12 mouse cellular contexts compared by ENCODE assay signal in genomic region chr11:121804258-121805027, GRCm38 (mm10). TPM values are rescaled to one million over a fixed set of nuclear protein-coding genes. Genes with fewer than 3 reads are reported as not detected.
A peak's percentile ranks its signal among the peaks of the same experiment; 100 is the strongest.
DNase-seq lines count a peak whose midpoint lies in the region; ATAC-seq and TF ChIP-seq lines count a peak whose summit lies in the region.
"Had no signal": no experiment of that assay in that cellular context is flagged by ENCODE, and none has a peak within 500 bp of the region (broad histone marks: within the 10 kb centered on the region; RNA-seq: fewer than 3 reads in every experiment).

No protein-coding gene starts in this region.

- H3K9ac ChIP-seq in lung, postnatal 0 days (replicated peaks; ENCODE audit: low read depth): no peak overlapping the region
- H3K9ac ChIP-seq: hindbrain, embryonic 12.5 days; limb, embryonic 12.5 days had no signal

- peak; percentile 43 for DNase-seq in lung, postnatal 0 days (ENCODE audit: low spot score)
- DNase-seq in lung, adult 2 months: no peak
- DNase-seq in adrenal gland, postnatal 10 days: peak; percentile 41
- DNase-seq in ovary, postnatal 36 days (ENCODE audit: low spot score): no peak
- DNase-seq in gastrocnemius, adult 18-20 months (ENCODE audit: low spot score): no peak
- DNase-seq: right cerebral cortex, postnatal 4 days had no signal

- H3K36me3 ChIP-seq in lung, postnatal 0 days (ENCODE audit: insufficient read depth, low read length): no peaks in the 10 kb centered on the region
- H3K36me3 ChIP-seq: hindbrain, embryonic 12.5 days; limb, embryonic 12.5 days had no signal

- H3K4me1 ChIP-seq in lung, postnatal 0 days (ENCODE audit: insufficient read depth, low read depth, low read length): 0 out of 2 replicates have a peak, but pooled peaks cover 3% of the 10 kb centered on the region
- H3K4me1 ChIP-seq in lung, adult 2 months (ENCODE audit: control insufficient read depth, insufficient read depth, low read length): no peaks in the 10 kb centered on the region
- H3K4me1 ChIP-seq: hindbrain, embryonic 12.5 days; limb, embryonic 12.5 days had no signal

- no peaks in the 10 kb centered on the region for H3K27me3 ChIP-seq in lung, postnatal 0 days (replicated peaks; ENCODE audit: insufficient read depth, low read length)
- H3K27me3 ChIP-seq: hindbrain, embryonic 12.5 days; limb, embryonic 12.5 days had no signal

- TF ChIP-seq CTCF in lung, postnatal 0 days (IDR thresholded peaks at IDR 0.05): no peak
- no peak for TF ChIP-seq CTCF in lung, adult 2 months (IDR thresholded peaks at IDR 0.05; ENCODE audit: insufficient read depth, low read length)

- H3K9me3 ChIP-seq in lung, postnatal 0 days (ENCODE audit: low read length): no peaks in the 10 kb centered on the region
- H3K9me3 ChIP-seq: hindbrain, embryonic 12.5 days; limb, embryonic 12.5 days had no signal

- no peak for TF ChIP-seq POLR2A in lung, adult 2 months (IDR thresholded peaks at IDR 0.05; ENCODE audit: borderline replicate concordance, extremely low read depth, low read depth, low read length)

- no peak for ATAC-seq in lung, postnatal 0 days
- peak; percentile 65 to 77 for ATAC-seq in hematopoietic stem cell, adult 5-6 weeks (replicated peaks in 1 of 2; ENCODE audit: insufficient read depth in 1 of 2, low FRiP score in 2 of 2, low TSS enrichment in 1 of 2, low read depth in 1 of 2, poor library complexity in 2 of 2, severe bottlenecking in 2 of 2)
- ATAC-seq in erythroblast, adult 5-6 weeks (replicated peaks; ENCODE audit: low FRiP score, poor library complexity, severe bottlenecking): no peak
- ATAC-seq: forebrain, embryonic 14.5 days had no signal

- no peak overlapping the region for H3K4me2 ChIP-seq in lung, postnatal 0 days (replicated peaks; ENCODE audit: low read depth, low read length)
- H3K4me2 ChIP-seq: hindbrain, embryonic 12.5 days; limb, embryonic 12.5 days had no signal

- H3K4me3 ChIP-seq in lung, postnatal 0 days (ENCODE audit: low read depth, low read length): no peak overlapping the region
- H3K4me3 ChIP-seq in lung, adult 2 months (replicated peaks; ENCODE audit: extremely low read depth, low read depth, low read length): no peak overlapping the region
- H3K4me3 ChIP-seq: hindbrain, embryonic 12.5 days; limb, embryonic 12.5 days had no signal

- no peak for TF ChIP-seq EP300 in lung, postnatal 0 days (IDR thresholded peaks at IDR 0.05)

- 77% methylated on average over 5 of the region's 5 CpGs for WGBS in lung, postnatal 0 days
- 51% methylated on average over 5 of the region's 5 CpGs for WGBS in lung, adult 2 months

- H3K27ac ChIP-seq in lung, postnatal 0 days (ENCODE audit: low read length): no peak overlapping the region
- H3K27ac ChIP-seq: hindbrain, embryonic 12.5 days; limb, embryonic 12.5 days had no signal

RNA-seq across cellular contexts. Expression of gene Ptchd3, which starts 25.6 kb away (rescaled TPM):
- polyA plus RNA-seq in lung, postnatal 0 days (2015; fragmentation: Nextera tagmentation; extraction: Ambion mirVana): 0.06 TPM in 1 of 2 replicates, not detected in the other
- 0.05 TPM in 1 of 2 replicates, not detected in the other for polyA plus RNA-seq in lung, adult 2 months (2012; rRNA removed)
- total RNA-seq in adrenal gland, postnatal 10 days (2021): not detected
- not detected in 2 replicates for total RNA-seq in hematopoietic stem cell, adult 5-6 weeks (2017)
- total RNA-seq in erythroblast, adult 5-6 weeks (2015; ENCODE audit: low replicate concordance): not detected in 2 replicates
- total RNA-seq in erythroblast, adult 5-6 weeks (2017; ENCODE audit: low replicate concordance): not detected in 2 replicates
- total RNA-seq in gastrocnemius, adult 18-20 months (2021): not detected
- total RNA-seq: megakaryocyte-erythroid progenitor cell, adult 5-6 weeks had no signal
- polyA plus RNA-seq: forebrain, embryonic 14.5 days; hindbrain, embryonic 12.5 days; limb, embryonic 12.5 days had no signal

Comparison
In these comparisons a context has a peak if more than half of its experiments do, and no peak if none do; other contexts are left out.
1. DNase-seq: peak in lung, postnatal 0 days (single experiment) and adrenal gland, postnatal 10 days (single experiment); none in lung, adult 2 months (single experiment), ovary, postnatal 36 days (single experiment) and gastrocnemius, adult 18-20 months (single experiment).
2. ATAC-seq: peak in hematopoietic stem cell, adult 5-6 weeks (2 of 2); none in lung, postnatal 0 days (single experiment) and erythroblast, adult 5-6 weeks (single experiment).